Mouse (Mus musculus): ENCODE measurements around the gene Ccdc33. TPM values are rescaled to one million over a fixed set of nuclear protein-coding genes. Genes with fewer than 3 reads are reported as not detected.
A peak's percentile ranks its signal among the peaks of the same experiment; 100 is the strongest.

Ccdc33 gene
- polyA plus RNA-seq, 1 experiment from 2014 or later = 1.5 TPM

- no peak overlapping the region for H3K4me3 ChIP-seq
- no peak overlapping the region for H3K27ac ChIP-seq
- 59% methylated on average over 8 of the region's 8 CpGs for WGBS
- no peaks in the 10 kb centered on the region for H3K9me3 ChIP-seq (replicated peaks)
- H3K27me3 ChIP-seq = no peaks in the 10 kb centered on the region; the same call in 1 of the 2 replicates
- no peak overlapping the region for H3K9ac ChIP-seq
- ATAC-seq (ENCODE audit: low FRiP score) = no peak
- no peak overlapping the region for H3K4me2 ChIP-seq (replicated peaks)
- peaks cover under 1% of the 10 kb centered on the region; the same call in 1 of the 2 replicates for H3K4me1 ChIP-seq
- no peaks in the 10 kb centered on the region for H3K36me3 ChIP-seq
Observed at GRCm38 (mm10) chr9:58014393-58015160, 104.0 kb downstream of the Ccdc33 start.

GRCm38 (mm10) chr9:58012935-58013334, 105.7 kb downstream of the Ccdc33 start:
- Histone ChIP-seq H3K9ac (no peak overlapping the region), H3K4me1 (peaks cover 17% of the 10 kb centered on the region), H3K27ac (no peak overlapping the region), H3K4me3 (no peak overlapping the region), H3K4me2 (replicated peaks) (no peak overlapping the region), H3K36me3 (no peaks in the 10 kb centered on the region), H3K27me3 (no peaks in the 10 kb centered on the region; the same call in 1 of the 2 replicates), H3K9me3 (replicated peaks) (no peaks in the 10 kb centered on the region)
- WGBS = 56% methylated on average over 2 of the region's 2 CpGs
- no peak for ATAC-seq (ENCODE audit: low FRiP score)

GRCm38 (mm10) chr9:58012486-58012885, 106.1 kb downstream of the Ccdc33 start:
- Histone ChIP-seq H3K4me1 (peaks cover 17% of the 10 kb centered on the region), H3K9me3 (replicated peaks) (no peaks in the 10 kb centered on the region), H3K9ac (no peak overlapping the region), H3K36me3 (no peaks in the 10 kb centered on the region), H3K4me2 (replicated peaks) (no peak overlapping the region), H3K4me3 (no peak overlapping the region), H3K27me3 (no peaks in the 10 kb centered on the region; the same call in 1 of the 2 replicates), H3K27ac (no peak overlapping the region)
- 75% methylated on average over 2 of the region's 2 CpGs for WGBS
- ATAC-seq (ENCODE audit: low FRiP score) = no peak

- WGBS = 83% methylated on average over 8 of the region's 8 CpGs
- Histone ChIP-seq H3K9me3 (replicated peaks) (no peaks in the 10 kb centered on the region), H3K4me1 (peaks cover 17% of the 10 kb centered on the region), H3K9ac (no peak overlapping the region), H3K4me3 (no peak overlapping the region), H3K4me2 (replicated peaks) (no peak overlapping the region), H3K27ac (no peak overlapping the region), H3K27me3 (no peaks in the 10 kb centered on the region; the same call in 1 of the 2 replicates), H3K36me3 (no peaks in the 10 kb centered on the region)
- no peak for ATAC-seq (ENCODE audit: low FRiP score)
Observed at GRCm38 (mm10) chr9:58011552-58011951, 107.1 kb downstream of the Ccdc33 start.

GRCm38 (mm10) chr9:58011027-58011426, 107.6 kb downstream of the Ccdc33 start:
- H3K9me3 ChIP-seq (replicated peaks) = no peaks in the 10 kb centered on the region
- H3K27ac ChIP-seq = no peak overlapping the region; the same call in 1 of the 2 replicates
- WGBS = 36% methylated on average over 7 of the region's 7 CpGs

GRCm38 (mm10) chr9:58009588-58009987, 109.0 kb downstream of the Ccdc33 start:
- Histone ChIP-seq H3K9me3 (replicated peaks) (no peaks in the 10 kb centered on the region), H3K4me1 (peaks cover 17% of the 10 kb centered on the region), H3K36me3 (no peaks in the 10 kb centered on the region), H3K4me2 (replicated peaks) (no peak overlapping the region), H3K4me3 (no peak overlapping the region), H3K27me3 (no peaks in the 10 kb centered on the region), H3K27ac (peak overlapping the region; percentile 92), H3K9ac (no peak overlapping the region)
- ATAC-seq (ENCODE audit: low FRiP score) = no peak
- 42% methylated on average over 3 of the region's 3 CpGs for WGBS

More at GRCm38 (mm10) chr9:58011027-58011426, 107.6 kb downstream of the Ccdc33 start:
- Histone ChIP-seq H3K4me3 (no peak overlapping the region), H3K4me1 (peaks cover 17% of the 10 kb centered on the region), H3K27me3 (no peaks in the 10 kb centered on the region; the same call in 1 of the 2 replicates), H3K4me2 (replicated peaks) (no peak overlapping the region), H3K36me3 (no peaks in the 10 kb centered on the region), H3K9ac (no peak overlapping the region)
- ATAC-seq (ENCODE audit: low FRiP score) = no peak

- peak; percentile 95 for ATAC-seq (ENCODE audit: low FRiP score)
- H3K4me3 ChIP-seq = peak overlapping the region; percentile 9; the same call in 1 of the 2 replicates
- H3K36me3 ChIP-seq = no peaks in the 10 kb centered on the region
Observed at GRCm38 (mm10) chr9:58009015-58009362, 109.6 kb downstream of the Ccdc33 start.

GRCm38 (mm10) chr9:58008336-58009014, 110.1 kb downstream of the Ccdc33 start:
- Histone ChIP-seq H3K4me1 (peaks cover 17% of the 10 kb centered on the region), H3K36me3 (no peaks in the 10 kb centered on the region), H3K27me3 (no peaks in the 10 kb centered on the region), H3K4me3 (peak overlapping the region; percentile 9; the same call in 1 of the 2 replicates), H3K4me2 (replicated peaks) (peak overlapping the region; percentile 41), H3K9ac (peak overlapping the region; percentile 45), H3K9me3 (replicated peaks) (no peaks in the 10 kb centered on the region), H3K27ac (peak overlapping the region; percentile 92)
- ATAC-seq (ENCODE audit: low FRiP score) = peak; percentile 81
- 60% methylated on average over 12 of the region's 12 CpGs for WGBS

More at GRCm38 (mm10) chr9:58009015-58009362, 109.6 kb downstream of the Ccdc33 start:
- H3K27ac ChIP-seq = peak overlapping the region; percentile 92
- H3K27me3 ChIP-seq = no peaks in the 10 kb centered on the region
- H3K4me1 ChIP-seq = peaks cover 17% of the 10 kb centered on the region
- 5% methylated on average over 6 of the region's 6 CpGs for WGBS
- H3K4me2 ChIP-seq (replicated peaks) = peak overlapping the region; percentile 41
- no peaks in the 10 kb centered on the region for H3K9me3 ChIP-seq (replicated peaks)
- H3K9ac ChIP-seq = no peak overlapping the region; the same call in 1 of the 2 replicates

GRCm38 (mm10) chr9:58005753-58006461, 112.7 kb downstream of the Ccdc33 start, which contains the start of gene Cyp11a1:
Gene Cyp11a1, plus strand, starts transcription at chr9:58006411.
- Histone ChIP-seq H3K9me3 (replicated peaks) (no peaks in the 10 kb centered on the region), H3K27ac (no peak within 1 kb of the TSS), H3K27me3 (no peaks in the 10 kb centered on the region), H3K9ac (no peak within 1 kb of the TSS), H3K4me2 (replicated peaks) (no peak within 1 kb of the TSS), H3K4me3 (no peak within 1 kb of the TSS), H3K36me3 (no peaks in the 10 kb centered on the region), H3K4me1 (peaks cover 17% of the 10 kb centered on the region)
- no peak for ATAC-seq (ENCODE audit: low FRiP score)
- 88% methylated on average over 16 of the region's 16 CpGs for WGBS

GRCm38 (mm10) chr9:58003272-58003671, 115.4 kb downstream of the Ccdc33 start:
- Histone ChIP-seq H3K4me2 (replicated peaks) (no peak overlapping the region), H3K4me3 (no peak overlapping the region), H3K27ac (no peak overlapping the region), H3K27me3 (peaks cover 7% of the 10 kb centered on the region), H3K9me3 (replicated peaks) (no peaks in the 10 kb centered on the region), H3K4me1 (peaks cover 3% of the 10 kb centered on the region), H3K9ac (no peak overlapping the region), H3K36me3 (no peaks in the 10 kb centered on the region)
- 29% methylated on average over 2 of the region's 2 CpGs for WGBS
- ATAC-seq (ENCODE audit: low FRiP score) = no peak

GRCm38 (mm10) chr9:57999676-58000075, 118.9 kb downstream of the Ccdc33 start:
- Histone ChIP-seq H3K4me2 (replicated peaks) (no peak overlapping the region), H3K4me3 (no peak overlapping the region), H3K9ac (no peak overlapping the region), H3K27ac (no peak overlapping the region), H3K4me1 (peaks cover 8% of the 10 kb centered on the region), H3K27me3 (peaks cover 27% of the 10 kb centered on the region), H3K9me3 (replicated peaks) (no peaks in the 10 kb centered on the region), H3K36me3 (no peaks in the 10 kb centered on the region)
- no peak for ATAC-seq (ENCODE audit: low FRiP score)
- 54% methylated on average over 2 of the region's 2 CpGs for WGBS

- H3K4me1 ChIP-seq = peaks cover 8% of the 10 kb centered on the region
- no peak overlapping the region for H3K4me2 ChIP-seq (replicated peaks)
- no peak; the same call in 1 of the 2 replicates for ATAC-seq (ENCODE audit: low FRiP score)
- H3K4me3 ChIP-seq = no peak overlapping the region
- 51% methylated on average over 2 of the region's 2 CpGs for WGBS
- H3K27me3 ChIP-seq = peaks cover 27% of the 10 kb centered on the region
- H3K9ac ChIP-seq = no peak overlapping the region
- no peaks in the 10 kb centered on the region for H3K9me3 ChIP-seq (replicated peaks)
- H3K36me3 ChIP-seq = no peaks in the 10 kb centered on the region
- H3K27ac ChIP-seq = no peak overlapping the region
Observed at GRCm38 (mm10) chr9:57998685-57999084, 119.9 kb downstream of the Ccdc33 start.
